Mouse (Mus musculus): Measurements from ENCODE around the gene Gsn.

The Gsn gene

GRCm38 (mm10) chr2:35255885-35256833 lies at the start of gene Gsn:
TSS of gene Gsn (plus strand) at chr2:35256380.
- peak; percentile 87 for DNase-seq (ENCODE audit: low read depth, low spot score)

- no peak for DNase-seq (ENCODE audit: low read depth, low spot score)
Observed at GRCm38 (mm10) chr2:35206761-35207160, 49.4 kb upstream of the Gsn start.

GRCm38 (mm10) chr2:35208054-35208453 lies 48.1 kb upstream of the Gsn start:
- peak; percentile 40 for DNase-seq (ENCODE audit: low read depth, low spot score)

GRCm38 (mm10) chr2:35208931-35209665 lies 47.1 kb upstream of the Gsn start:
- no peak for DNase-seq (ENCODE audit: low read depth, low spot score)

GRCm38 (mm10) chr2:35211681-35212080 lies 44.5 kb upstream of the Gsn start:
- DNase-seq (ENCODE audit: low read depth, low spot score): no peak

GRCm38 (mm10) chr2:35213345-35213910 lies 42.8 kb upstream of the Gsn start:
- no peak for DNase-seq (ENCODE audit: low read depth, low spot score)

- peak; percentile 90 for DNase-seq (ENCODE audit: low read depth, low spot score)
Observed at GRCm38 (mm10) chr2:35214881-35215358, 41.3 kb upstream of the Gsn start.

GRCm38 (mm10) chr2:35215363-35215762 lies 40.8 kb upstream of the Gsn start:
- DNase-seq (ENCODE audit: low read depth, low spot score): no peak

- DNase-seq (ENCODE audit: low read depth, low spot score): peak; percentile 80
Observed at GRCm38 (mm10) chr2:35216701-35217100, 39.5 kb upstream of the Gsn start.

- DNase-seq (ENCODE audit: low read depth, low spot score): no peak
Observed at GRCm38 (mm10) chr2:35218736-35219135, 37.4 kb upstream of the Gsn start.

GRCm38 (mm10) chr2:35222822-35223391 lies 33.3 kb upstream of the Gsn start:
- no peak for DNase-seq (ENCODE audit: low read depth, low spot score)

GRCm38 (mm10) chr2:35224285-35224684 lies 31.9 kb upstream of the Gsn start:
- DNase-seq (ENCODE audit: low read depth, low spot score): no peak

GRCm38 (mm10) chr2:35228145-35228544 lies 28.0 kb upstream of the Gsn start:
- DNase-seq (ENCODE audit: low read depth, low spot score): no peak

GRCm38 (mm10) chr2:35230215-35230614 lies 26.0 kb upstream of the Gsn start:
- peak; percentile 97 for DNase-seq (ENCODE audit: low read depth, low spot score)

- peak; percentile 73 for DNase-seq (ENCODE audit: low read depth, low spot score)
Observed at GRCm38 (mm10) chr2:35231871-35232270, 24.3 kb upstream of the Gsn start.

- DNase-seq (ENCODE audit: low read depth, low spot score): no peak
Observed at GRCm38 (mm10) chr2:35232595-35233445, 23.4 kb upstream of the Gsn start.

- no peak for DNase-seq (ENCODE audit: low read depth, low spot score)
Observed at GRCm38 (mm10) chr2:35233898-35234297, 22.3 kb upstream of the Gsn start.

GRCm38 (mm10) chr2:35235021-35235420 lies 21.2 kb upstream of the Gsn start:
- peak; percentile 97 for DNase-seq (ENCODE audit: low read depth, low spot score)

- no peak for DNase-seq (ENCODE audit: low read depth, low spot score)
Observed at GRCm38 (mm10) chr2:35244241-35244640, 11.9 kb upstream of the Gsn start.

GRCm38 (mm10) chr2:35247763-35248162 lies 8.4 kb upstream of the Gsn start:
- DNase-seq (ENCODE audit: low read depth, low spot score): peak; percentile 20

GRCm38 (mm10) chr2:35252733-35253132 lies 3.4 kb upstream of the Gsn start:
- no peak for DNase-seq (ENCODE audit: low read depth, low spot score)

Data from 3T3-L1 (cell line).